Mouse (Mus musculus): ENCODE results near the gene Cabp1. TPM values are rescaled to one million over a fixed set of nuclear protein-coding genes. Genes with fewer than 3 reads are reported as not detected.
A peak's percentile ranks its signal among the peaks of the same experiment; 100 is the strongest.

Cabp1 gene
- polyA plus RNA-seq (2014; fragmentation: Nextera tagmentation; extraction: Ambion mirVana) = 1.00 and 1.5 TPM in 2 replicates

DNA sequence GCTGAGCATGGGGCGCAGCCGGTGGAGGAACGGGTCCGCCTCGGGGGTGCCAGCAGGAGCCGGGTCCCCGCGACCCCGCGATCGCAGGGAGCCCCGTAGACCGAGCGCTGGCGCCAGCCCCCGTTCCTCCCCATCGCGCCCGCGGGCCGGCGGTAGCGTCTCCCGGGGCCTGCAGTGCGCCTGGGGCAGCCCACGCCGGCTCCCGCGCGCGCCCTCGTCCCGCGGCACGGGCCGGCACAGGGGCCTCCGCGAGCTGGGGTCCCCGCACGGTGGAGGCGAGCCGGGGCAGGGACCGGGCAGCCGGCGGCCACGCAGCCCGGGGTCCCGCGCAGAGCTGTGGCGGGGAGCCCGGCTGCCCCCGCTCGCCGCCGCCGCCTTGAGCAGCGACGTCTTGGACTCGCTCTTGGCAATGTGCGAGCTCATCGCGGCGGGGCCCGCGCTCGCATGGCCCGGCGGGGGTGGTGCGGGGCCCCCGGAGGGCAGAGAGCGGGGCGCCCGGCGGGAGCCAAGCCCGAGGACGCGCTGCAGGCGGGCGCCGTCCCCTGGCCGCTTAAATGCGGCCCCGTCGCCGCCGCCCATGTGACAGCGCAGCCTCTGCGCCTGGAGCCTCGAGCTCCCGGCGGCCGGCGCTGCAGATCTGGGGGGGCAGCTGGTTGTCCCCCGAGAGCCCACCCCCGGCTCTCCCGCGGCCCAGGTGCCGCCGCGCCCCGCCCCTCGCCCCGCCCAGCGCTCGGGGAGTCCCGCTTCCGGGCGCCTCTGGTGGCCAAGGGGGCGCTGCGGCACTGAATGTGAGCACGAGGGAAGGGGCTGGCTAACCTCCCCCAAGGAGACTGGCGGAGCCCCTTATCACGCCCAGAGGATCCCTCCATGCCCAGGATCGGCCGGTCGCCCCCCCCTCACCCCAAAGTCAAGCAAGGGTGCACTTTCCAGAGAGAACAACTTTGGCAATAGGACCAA is at the start of gene Cabp1:
Cabp1 (minus strand) TSS at position 713 of the 957 bp plus-strand sequence.
- Histone ChIP-seq H3K4me3 (ENCODE audit: low read depth, low read length) (peak within 1 kb of the TSS; percentile 59), H3K4me1 (ENCODE audit: control insufficient read depth, insufficient read depth, low read length) (peaks cover 19% of the 10 kb centered on the region; the same call in 1 of the 2 replicates), H3K9ac (replicated peaks; ENCODE audit: low read depth, low read length) (peak within 1 kb of the TSS; percentile 36; the same call in 1 of the 2 replicates), H3K36me3 (ENCODE audit: control insufficient read depth, insufficient read depth, low read length) (no peaks in the 10 kb centered on the region), H3K27me3 (ENCODE audit: control insufficient read depth, insufficient read depth, low read length) (peaks cover 26% of the 10 kb centered on the region), H3K4me2 (replicated peaks; ENCODE audit: low read depth, low read length) (peak within 1 kb of the TSS; percentile 100), H3K9me3 (ENCODE audit: control insufficient read depth, low read depth, low read length) (no peaks in the 10 kb centered on the region), H3K27ac (ENCODE audit: low read length) (no peak within 1 kb of the TSS)
- peak; percentile 66; the same call in 1 of the 2 replicates for ATAC-seq (ENCODE audit: insufficient number of reproducible peaks, insufficient read depth, low FRiP score, low read depth)
- under 1% methylated on average over 86 of the region's 116 CpGs for WGBS

- H3K9ac ChIP-seq (replicated peaks; ENCODE audit: low read depth, low read length) = no peak overlapping the region
- H3K27ac ChIP-seq (ENCODE audit: low read length) = no peak overlapping the region
- H3K27me3 ChIP-seq (ENCODE audit: control insufficient read depth, insufficient read depth, low read length) = no peaks in the 10 kb centered on the region
- H3K4me2 ChIP-seq (replicated peaks; ENCODE audit: low read depth, low read length) = no peak overlapping the region
- H3K9me3 ChIP-seq (ENCODE audit: control insufficient read depth, low read depth, low read length) = no peaks in the 10 kb centered on the region
- no peak overlapping the region for H3K4me3 ChIP-seq (ENCODE audit: low read depth, low read length)
- no peak for ATAC-seq (ENCODE audit: insufficient number of reproducible peaks, insufficient read depth, low FRiP score, low read depth)
- WGBS = 86% methylated on average over 11 of the region's 11 CpGs
- no peaks in the 10 kb centered on the region for H3K4me1 ChIP-seq (ENCODE audit: control insufficient read depth, insufficient read depth, low read length)
- H3K36me3 ChIP-seq (ENCODE audit: control insufficient read depth, insufficient read depth, low read length) = peaks cover 56% of the 10 kb centered on the region
Measured at GRCm38 (mm10) chr5:115240191-115240590, 46.0 kb upstream of the Cabp1 start.

- no peak overlapping the region for H3K9ac ChIP-seq (replicated peaks; ENCODE audit: low read depth, low read length)
- peak overlapping the region; percentile 94 for H3K4me3 ChIP-seq (ENCODE audit: low read depth, low read length)
- peak overlapping the region; percentile 63 for H3K4me2 ChIP-seq (replicated peaks; ENCODE audit: low read depth, low read length)
- ATAC-seq (ENCODE audit: insufficient number of reproducible peaks, insufficient read depth, low FRiP score, low read depth) = no peak
- peaks cover 41% of the 10 kb centered on the region for H3K36me3 ChIP-seq (ENCODE audit: control insufficient read depth, insufficient read depth, low read length)
- H3K27ac ChIP-seq (ENCODE audit: low read length) = no peak overlapping the region
- 7% methylated on average over 11 of the region's 11 CpGs for WGBS
- no peaks in the 10 kb centered on the region for H3K9me3 ChIP-seq (ENCODE audit: control insufficient read depth, low read depth, low read length)
- H3K4me1 ChIP-seq (ENCODE audit: control insufficient read depth, insufficient read depth, low read length) = no peaks in the 10 kb centered on the region
- no peaks in the 10 kb centered on the region for H3K27me3 ChIP-seq (ENCODE audit: control insufficient read depth, insufficient read depth, low read length)
Measured at GRCm38 (mm10) chr5:115238729-115239195, 44.6 kb upstream of the Cabp1 start.

GRCm38 (mm10) chr5:115237803-115238728 is 43.9 kb upstream of the Cabp1 start:
- WGBS = under 1% methylated on average over 88 of the region's 88 CpGs
- Histone ChIP-seq H3K9ac (replicated peaks; ENCODE audit: low read depth, low read length) (peak overlapping the region; percentile 65), H3K4me3 (ENCODE audit: low read depth, low read length) (peak overlapping the region; percentile 94), H3K4me2 (replicated peaks; ENCODE audit: low read depth, low read length) (peak overlapping the region; percentile 63), H3K27me3 (ENCODE audit: control insufficient read depth, insufficient read depth, low read length) (no peaks in the 10 kb centered on the region), H3K4me1 (ENCODE audit: control insufficient read depth, insufficient read depth, low read length) (no peaks in the 10 kb centered on the region), H3K9me3 (ENCODE audit: control insufficient read depth, low read depth, low read length) (no peaks in the 10 kb centered on the region), H3K36me3 (ENCODE audit: control insufficient read depth, insufficient read depth, low read length) (peaks cover 34% of the 10 kb centered on the region), H3K27ac (ENCODE audit: low read length) (0 out of 2 replicates have a peak overlapping the region, but pooled peaks have one; percentile 39)
- ATAC-seq (ENCODE audit: insufficient number of reproducible peaks, insufficient read depth, low FRiP score, low read depth) = peak; percentile 84

DNA sequence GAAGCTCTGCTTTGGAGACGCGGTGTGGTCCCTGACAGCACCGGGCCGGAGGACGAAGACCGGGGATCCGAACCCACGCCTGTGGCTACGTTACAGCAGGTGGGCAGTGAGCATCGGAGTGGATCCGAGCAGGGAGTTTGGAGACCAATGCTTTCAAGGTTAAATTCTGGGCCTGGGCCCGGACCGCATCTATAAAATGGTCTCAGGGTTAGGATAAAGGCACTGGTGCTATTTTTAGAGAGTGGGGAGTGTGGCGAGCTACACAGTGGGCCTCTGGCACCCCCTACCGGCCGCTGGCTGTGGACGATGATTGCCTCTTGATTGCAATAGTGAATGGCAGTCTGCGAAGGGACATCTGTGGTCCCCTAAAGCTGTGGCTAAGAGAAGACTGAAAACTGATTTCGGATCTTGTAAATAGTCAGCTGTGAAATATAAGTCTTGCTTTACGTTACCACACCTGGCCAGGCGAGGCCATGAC is 41.6 kb upstream of the Cabp1 start, which contains the start of gene Pop5:
Pop5 (plus strand) TSS at position 51 of the 478 bp plus-strand sequence.
- peak; percentile 40; the same call in 1 of the 2 replicates for ATAC-seq (ENCODE audit: insufficient number of reproducible peaks, insufficient read depth, low FRiP score, low read depth)
- Histone ChIP-seq H3K4me2 (replicated peaks; ENCODE audit: low read depth, low read length) (peak within 1 kb of the TSS; percentile 96), H3K9ac (replicated peaks; ENCODE audit: low read depth, low read length) (peak within 1 kb of the TSS; percentile 12; the same call in 1 of the 2 replicates), H3K27me3 (ENCODE audit: control insufficient read depth, insufficient read depth, low read length) (no peaks in the 10 kb centered on the region), H3K4me3 (ENCODE audit: low read depth, low read length) (peak within 1 kb of the TSS; percentile 56), H3K36me3 (ENCODE audit: control insufficient read depth, insufficient read depth, low read length) (peaks cover 12% of the 10 kb centered on the region), H3K27ac (ENCODE audit: low read length) (no peak within 1 kb of the TSS), H3K9me3 (ENCODE audit: control insufficient read depth, low read depth, low read length) (no peaks in the 10 kb centered on the region), H3K4me1 (ENCODE audit: control insufficient read depth, insufficient read depth, low read length) (no peaks in the 10 kb centered on the region)
- WGBS = 2% methylated on average over 21 of the region's 21 CpGs

- Histone ChIP-seq H3K27ac (ENCODE audit: low read length) (no peak overlapping the region), H3K4me2 (replicated peaks; ENCODE audit: low read depth, low read length) (peak overlapping the region; percentile 96), H3K27me3 (ENCODE audit: control insufficient read depth, insufficient read depth, low read length) (no peaks in the 10 kb centered on the region), H3K4me3 (ENCODE audit: low read depth, low read length) (peak overlapping the region; percentile 56), H3K9ac (replicated peaks; ENCODE audit: low read depth, low read length) (peak overlapping the region; percentile 12; the same call in 1 of the 2 replicates), H3K4me1 (ENCODE audit: control insufficient read depth, insufficient read depth, low read length) (no peaks in the 10 kb centered on the region), H3K9me3 (ENCODE audit: control insufficient read depth, low read depth, low read length) (no peaks in the 10 kb centered on the region), H3K36me3 (ENCODE audit: control insufficient read depth, insufficient read depth, low read length) (peaks cover 7% of the 10 kb centered on the region)
- WGBS = under 1% methylated on average over 45 of the region's 45 CpGs
- ATAC-seq (ENCODE audit: insufficient number of reproducible peaks, insufficient read depth, low FRiP score, low read depth) = 0 out of 2 replicates have a peak, but pooled peaks have one; percentile 35
Measured at GRCm38 (mm10) chr5:115235323-115235771, 41.2 kb upstream of the Cabp1 start.

- 65% methylated on average over 6 of the region's 6 CpGs for WGBS
- Histone ChIP-seq H3K9me3 (ENCODE audit: control insufficient read depth, low read depth, low read length) (no peaks in the 10 kb centered on the region), H3K4me1 (ENCODE audit: control insufficient read depth, insufficient read depth, low read length) (no peaks in the 10 kb centered on the region), H3K36me3 (ENCODE audit: control insufficient read depth, insufficient read depth, low read length) (no peaks in the 10 kb centered on the region), H3K27me3 (ENCODE audit: control insufficient read depth, insufficient read depth, low read length) (no peaks in the 10 kb centered on the region), H3K4me3 (ENCODE audit: low read depth, low read length) (no peak overlapping the region), H3K27ac (ENCODE audit: low read length) (no peak overlapping the region), H3K9ac (replicated peaks; ENCODE audit: low read depth, low read length) (no peak overlapping the region), H3K4me2 (replicated peaks; ENCODE audit: low read depth, low read length) (no peak overlapping the region)
- ATAC-seq (ENCODE audit: insufficient number of reproducible peaks, insufficient read depth, low FRiP score, low read depth) = no peak
Measured at GRCm38 (mm10) chr5:115234519-115234918, 40.3 kb upstream of the Cabp1 start.
